Mouse (Mus musculus) thymus, postnatal 10 days (tissue): ENCODE data around the gene Slc25a47.

Source experiments
- DNase-seq, 2 experiments: peaks; one replicate each; pipeline ENCODE4 v3.0.0; 2021; ENCODE audit warnings: low spot score in 2 of 2

The Slc25a47 gene

DNA sequence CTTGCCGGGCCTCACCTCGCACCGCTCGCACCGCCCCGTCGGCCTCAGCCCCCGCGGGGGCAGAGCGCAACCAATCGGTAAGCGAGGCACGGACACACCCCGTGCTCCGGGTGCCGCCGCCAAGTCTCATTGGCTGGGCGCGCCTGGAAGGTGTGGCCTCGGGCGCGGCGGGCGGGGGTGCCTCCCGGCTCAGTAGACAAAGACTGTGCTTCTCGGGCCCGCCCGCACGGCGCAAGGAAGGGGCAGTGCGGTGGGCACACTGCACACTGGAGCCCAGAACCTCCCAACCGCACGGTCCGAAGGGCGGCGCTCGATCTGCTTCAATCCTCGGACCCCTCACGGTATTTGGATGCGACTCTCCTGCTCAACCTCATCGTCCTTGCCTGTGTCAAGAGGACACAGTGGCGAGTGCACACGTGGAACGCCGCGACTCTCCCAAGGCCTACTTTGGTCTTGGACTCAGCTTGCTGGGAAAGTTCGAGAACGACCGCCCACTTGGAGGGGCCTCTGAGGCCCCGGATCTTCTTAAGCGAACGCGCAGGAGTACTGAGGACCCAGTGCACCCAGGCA is at the start of gene Slc25a47, which contains the start of gene Slc25a29:
Slc25a47 (plus strand) TSS at position 207 of the 570 bp plus-strand sequence.
Slc25a29 (minus strand) TSS at position 44 of the 570 bp plus-strand sequence.
- peak; percentile 88 to 92 for DNase-seq

DNA sequence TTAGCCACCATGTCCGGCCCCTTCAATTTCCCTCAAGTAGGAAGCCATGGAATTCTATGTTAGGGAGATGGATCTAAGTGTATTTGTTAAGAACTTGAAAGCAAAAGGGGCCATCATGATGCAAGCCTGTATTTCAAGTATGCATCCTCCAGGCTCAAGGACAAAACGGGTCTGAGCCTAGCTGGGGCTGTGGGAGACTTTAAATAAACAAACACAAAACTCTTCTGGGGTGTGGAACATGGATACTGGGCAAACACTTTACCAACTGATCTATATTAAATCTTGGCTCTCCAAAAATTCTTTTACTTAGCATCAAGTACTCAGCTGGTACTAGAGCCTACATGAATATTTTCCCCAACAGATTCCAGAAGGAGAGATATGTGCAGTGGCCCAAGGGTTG is 48.5 kb upstream of the Slc25a47 start:
- DNase-seq = no peak

DNA sequence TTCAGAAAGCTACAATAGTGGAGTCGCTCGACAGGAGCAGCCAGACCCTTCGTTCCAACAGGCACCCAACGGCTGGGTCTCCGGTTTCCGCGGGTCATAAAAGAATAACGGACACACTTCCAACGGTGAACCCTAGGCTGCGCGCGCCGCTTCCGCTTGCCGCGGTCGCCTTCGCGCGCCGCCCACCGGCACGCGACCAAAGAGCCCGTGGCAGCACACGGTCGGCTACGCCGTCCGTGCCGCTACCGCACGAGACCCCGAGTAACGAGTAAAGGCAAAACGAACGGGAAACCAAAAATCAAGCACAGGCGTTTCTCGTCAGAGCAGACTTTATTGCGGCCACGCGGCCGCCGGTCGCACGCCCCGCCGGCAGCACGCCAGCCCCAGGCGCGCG is 43.7 kb upstream of the Slc25a47 start:
- DNase-seq = peak; percentile 78 to 88

DNA sequence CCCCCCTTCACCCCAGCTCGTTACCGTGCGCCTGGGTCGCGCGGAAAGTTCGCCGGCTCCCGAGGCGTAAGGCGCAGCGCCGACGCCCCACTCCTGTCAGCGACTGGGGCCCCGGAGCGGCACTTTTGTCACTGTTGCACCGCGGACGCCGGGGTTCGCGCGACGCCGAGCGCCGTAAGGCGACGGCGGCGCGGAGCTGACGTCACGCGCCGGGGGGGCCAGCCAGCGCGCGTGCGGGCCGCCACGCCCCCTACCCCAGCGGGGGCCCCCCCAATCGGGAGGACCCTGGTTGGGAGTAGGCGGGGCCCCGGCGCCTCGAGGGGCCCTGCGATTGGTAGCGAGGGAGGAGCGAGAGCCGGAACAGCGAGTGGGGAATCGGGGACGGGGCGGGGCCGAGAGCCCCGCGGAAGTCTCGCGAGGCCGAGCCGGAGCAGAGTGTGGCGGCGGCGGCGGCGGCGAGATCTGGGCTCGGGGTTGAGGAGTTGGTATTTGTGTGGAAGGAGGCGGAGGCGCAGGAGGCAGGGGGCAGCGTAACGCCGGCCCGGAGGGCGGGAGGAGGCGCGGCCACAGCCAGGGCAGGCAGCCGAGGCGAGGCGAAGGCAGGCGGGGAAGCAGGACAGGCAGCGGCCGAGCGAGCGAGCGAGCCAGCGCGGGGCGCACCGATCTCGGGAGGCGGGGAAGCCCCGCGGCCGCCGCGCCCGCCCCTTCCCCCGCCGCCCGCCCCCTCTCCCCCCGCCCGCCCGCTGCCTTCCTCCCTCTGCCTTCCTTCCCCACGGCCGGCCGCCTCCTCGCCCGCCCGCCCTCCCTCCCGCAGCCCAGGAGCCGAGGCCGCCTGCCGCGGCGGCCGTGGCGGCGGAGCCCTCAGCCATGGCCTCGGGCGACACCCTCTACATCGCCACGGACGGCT is 43.0 kb upstream of the Slc25a47 start, which contains the start of gene Yy1:
Yy1 (plus strand) TSS at position 428 of the 907 bp plus-strand sequence.
- peak; percentile 98 for DNase-seq

DNA sequence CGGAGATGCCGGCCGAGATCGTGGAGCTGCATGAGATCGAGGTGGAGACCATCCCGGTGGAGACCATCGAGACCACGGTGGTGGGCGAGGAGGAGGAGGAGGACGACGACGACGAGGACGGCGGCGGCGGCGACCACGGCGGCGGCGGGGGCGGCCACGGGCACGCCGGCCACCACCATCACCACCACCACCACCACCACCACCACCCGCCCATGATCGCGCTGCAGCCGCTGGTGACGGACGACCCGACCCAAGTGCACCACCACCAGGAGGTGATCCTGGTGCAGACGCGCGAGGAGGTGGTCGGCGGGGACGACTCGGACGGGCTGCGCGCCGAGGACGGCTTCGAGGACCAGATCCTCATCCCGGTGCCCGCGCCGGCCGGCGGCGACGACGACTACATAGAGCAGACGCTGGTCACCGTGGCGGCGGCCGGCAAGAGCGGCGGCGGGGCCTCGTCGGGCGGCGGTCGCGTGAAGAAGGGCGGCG is 42.3 kb upstream of the Slc25a47 start:
- DNase-seq = peak; percentile 47 to 65

DNA sequence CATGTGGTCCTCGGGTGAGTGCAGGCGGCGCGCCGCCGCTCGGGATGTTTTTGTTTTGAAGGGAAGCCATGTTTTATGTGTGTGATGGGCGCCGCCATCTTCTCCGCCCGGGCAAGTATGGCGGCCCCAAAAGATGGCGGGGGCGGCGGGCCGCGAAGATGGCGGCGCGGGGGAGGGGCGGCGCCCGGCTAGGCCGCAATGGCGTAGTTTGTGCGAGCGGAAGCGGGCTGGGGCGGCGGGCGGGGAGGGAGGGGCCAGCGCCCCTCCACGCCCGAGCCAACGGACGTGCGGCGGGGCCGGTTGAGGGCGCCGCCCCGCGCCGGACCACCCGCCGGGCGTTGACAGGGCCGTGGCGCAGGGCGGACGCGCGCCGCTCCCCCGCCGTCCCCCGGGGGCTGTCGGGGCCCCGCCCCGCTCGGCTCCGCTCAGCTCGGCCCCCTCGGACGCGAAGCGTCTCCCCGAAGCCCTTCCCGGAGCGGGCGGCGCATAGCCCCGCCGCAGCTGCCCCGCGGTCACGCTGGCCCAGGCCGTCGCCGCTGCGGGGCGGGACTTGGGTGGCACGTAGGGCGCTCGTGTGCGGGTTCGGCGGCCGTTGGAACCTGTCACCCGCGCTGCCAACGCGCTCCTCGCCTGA is 41.7 kb upstream of the Slc25a47 start:
- peak; percentile 77 to 84 for DNase-seq

DNA sequence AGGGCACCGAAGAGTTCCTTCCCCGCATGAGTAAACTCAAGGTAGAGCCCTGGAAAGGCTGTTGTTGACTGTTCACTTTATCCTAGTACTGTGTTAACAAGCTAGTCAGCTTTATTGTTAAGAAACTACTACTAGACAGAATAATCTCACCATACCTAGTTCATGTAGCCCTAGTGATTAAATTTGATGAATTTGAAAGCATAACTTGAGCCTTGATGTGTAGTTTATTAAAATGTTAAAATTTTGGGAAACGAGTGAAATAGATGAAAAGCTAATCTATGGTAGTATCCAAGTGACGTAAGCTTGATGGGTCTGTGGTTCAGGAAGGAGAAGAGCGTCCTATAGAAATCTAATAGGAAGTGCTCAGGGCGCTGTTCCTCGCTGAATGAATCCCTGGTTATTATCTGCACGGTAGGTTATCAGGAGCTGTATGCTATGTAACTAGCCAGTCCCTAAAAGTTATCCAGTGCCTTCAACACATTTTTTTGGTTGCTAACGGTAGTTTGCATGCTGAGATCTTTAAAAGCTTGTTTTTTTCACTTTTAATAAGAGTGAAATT is 40.8 kb upstream of the Slc25a47 start:
- no peak for DNase-seq

DNA sequence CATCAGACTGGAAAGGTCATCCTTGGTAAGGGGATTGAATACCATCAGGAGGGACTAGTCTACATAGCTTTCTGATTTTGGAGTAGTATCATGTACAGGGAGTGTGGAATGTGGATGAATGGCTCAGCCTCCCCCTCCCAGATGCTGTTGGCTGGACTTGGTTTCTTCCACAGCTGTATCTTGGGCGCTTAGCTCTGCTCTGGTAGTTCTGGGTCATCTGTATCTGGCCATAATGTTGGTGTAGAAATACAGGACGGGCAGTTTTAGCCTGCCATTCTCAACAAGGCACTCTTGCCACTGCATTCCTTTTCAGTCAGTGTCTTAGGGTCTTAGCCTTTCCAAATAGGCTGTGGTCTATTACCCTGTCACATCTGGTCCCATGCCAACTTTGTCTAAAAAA is 34.2 kb upstream of the Slc25a47 start:
- no peak for DNase-seq

DNA sequence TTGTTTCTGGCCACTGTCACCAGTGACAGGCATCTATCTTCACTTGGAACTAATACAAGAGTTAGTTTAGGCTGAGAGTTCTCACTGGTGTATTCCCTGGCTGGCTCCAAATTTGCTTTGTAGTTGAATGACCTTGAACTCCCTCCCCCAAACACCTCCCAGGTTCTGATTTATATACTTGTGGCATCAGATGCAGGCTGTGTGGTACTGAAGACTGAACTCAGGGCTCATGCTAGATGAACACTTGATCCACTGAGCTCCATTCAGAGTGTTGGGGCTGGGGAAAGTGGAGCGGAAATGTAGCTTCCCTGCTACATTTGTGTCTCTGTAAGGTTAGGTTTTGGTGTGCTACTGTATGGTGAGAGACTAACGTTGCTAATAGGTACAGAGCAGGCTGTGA is 31.5 kb upstream of the Slc25a47 start:
- DNase-seq = no peak

DNA sequence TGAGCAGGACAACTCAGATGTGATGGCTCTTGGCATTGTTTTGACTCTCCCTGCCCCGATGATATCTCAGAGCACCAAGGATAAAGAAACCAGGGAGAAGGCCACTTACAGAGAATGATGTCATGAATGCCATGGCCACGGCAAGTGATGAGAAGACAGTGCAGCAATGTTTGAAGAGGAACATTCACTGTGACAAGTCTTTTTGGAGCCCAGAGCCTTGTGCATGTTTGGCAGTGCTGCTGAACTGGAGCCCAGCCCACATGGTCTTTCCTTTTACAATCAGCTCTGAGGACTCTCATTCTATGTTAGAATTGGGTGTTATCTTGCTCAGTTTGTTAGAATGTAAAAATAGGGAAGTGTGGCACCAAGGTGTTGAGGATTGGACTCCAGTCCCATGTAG is 27.4 kb upstream of the Slc25a47 start:
- DNase-seq = no peak

DNA sequence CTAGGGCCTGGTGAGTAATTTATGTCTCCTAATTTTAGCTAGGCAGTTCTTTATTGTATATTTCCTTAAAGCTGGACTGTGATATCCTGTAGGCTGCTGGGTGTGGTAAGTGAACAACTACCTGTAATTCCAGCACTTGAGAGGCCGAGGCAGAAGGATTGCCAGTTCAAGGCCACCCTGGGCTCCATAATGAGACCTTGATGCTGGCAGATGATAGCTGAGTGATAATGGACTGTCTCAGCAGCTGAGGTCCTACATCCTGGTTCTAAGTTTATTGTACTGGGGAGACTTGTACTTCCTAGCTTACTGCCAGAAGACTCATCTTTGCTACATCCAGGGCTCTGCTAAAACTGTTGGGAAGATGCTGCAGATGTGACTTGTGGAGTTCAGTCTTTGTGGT is 26.1 kb upstream of the Slc25a47 start:
- no peak for DNase-seq

DNA sequence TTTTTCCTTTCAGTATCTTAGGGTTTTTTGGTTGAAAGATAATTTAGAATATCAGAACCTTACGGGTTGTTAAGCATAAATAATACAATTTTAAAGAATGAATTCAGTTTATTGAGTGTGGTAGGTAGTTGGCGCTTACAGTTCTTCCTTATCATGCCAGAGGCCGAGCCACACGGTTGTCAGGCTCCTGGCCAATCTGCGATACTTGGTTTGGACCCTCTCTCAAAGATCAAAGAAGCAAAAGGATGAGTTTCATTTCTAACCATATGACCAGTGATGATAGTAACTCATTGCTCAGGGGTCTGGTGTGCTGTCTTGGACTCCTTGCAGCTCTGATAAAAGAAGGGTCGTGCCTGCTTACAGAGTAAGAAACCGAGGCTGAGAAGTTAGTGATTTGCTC is 25.5 kb upstream of the Slc25a47 start:
- DNase-seq = no peak

DNA sequence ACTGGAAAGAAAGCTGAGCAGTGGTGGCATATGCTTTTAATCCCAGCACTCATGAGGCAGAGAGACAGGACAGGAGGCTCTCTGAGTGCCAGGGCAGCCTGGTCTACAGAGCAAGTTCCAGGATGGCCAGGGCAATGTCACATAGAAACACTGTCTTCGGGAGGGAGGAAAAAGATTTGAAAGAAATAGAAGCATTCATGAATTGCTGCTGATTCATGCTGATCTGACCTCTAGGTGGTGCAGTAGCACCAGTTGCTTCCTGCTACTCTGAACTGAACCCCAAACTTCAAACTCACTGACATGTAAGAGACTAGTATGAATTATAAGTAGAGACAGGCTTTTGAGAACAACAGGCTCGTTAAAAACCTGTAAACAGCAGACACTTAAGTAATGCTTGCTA is 24.7 kb upstream of the Slc25a47 start:
- peak in 1 of 2 experiments; percentile 42 for DNase-seq

DNA sequence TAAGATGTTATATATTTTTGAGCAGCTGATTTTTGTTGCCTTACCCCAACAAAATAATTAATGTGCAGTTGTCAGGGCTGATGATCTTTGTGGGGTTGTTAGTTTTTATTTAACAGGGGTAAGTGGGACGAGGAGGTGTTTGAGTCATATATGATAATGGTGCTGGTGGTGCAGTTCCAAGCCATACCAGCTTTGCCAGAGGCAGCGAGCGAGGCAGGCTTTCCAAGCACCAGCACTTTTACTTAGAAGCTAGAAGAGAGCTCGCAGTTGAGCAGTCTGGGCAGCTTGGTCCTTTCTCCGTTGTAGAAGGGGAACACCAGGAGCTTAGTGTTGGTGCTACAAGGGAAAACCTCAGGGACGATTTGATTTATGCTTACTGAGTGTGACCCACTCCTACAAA is 23.4 kb upstream of the Slc25a47 start:
- no peak for DNase-seq

DNA sequence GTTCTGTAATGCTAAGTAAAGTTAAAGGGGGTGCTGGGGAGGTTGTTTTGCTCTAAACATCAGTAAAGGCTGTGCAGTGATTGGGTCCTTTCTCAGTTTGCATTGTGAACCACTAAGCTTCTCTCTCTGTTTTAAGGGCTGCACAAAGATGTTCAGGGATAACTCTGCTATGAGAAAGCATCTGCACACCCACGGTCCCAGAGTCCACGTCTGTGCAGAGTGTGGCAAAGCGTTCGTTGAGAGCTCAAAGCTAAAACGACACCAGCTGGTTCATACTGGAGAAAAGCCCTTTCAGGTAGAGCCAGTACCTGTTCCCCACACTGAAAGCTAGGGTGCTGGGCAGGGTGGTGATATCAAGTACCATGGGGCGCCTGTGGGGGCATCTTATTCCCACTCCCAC is 21.4 kb upstream of the Slc25a47 start:
- no peak for DNase-seq

DNA sequence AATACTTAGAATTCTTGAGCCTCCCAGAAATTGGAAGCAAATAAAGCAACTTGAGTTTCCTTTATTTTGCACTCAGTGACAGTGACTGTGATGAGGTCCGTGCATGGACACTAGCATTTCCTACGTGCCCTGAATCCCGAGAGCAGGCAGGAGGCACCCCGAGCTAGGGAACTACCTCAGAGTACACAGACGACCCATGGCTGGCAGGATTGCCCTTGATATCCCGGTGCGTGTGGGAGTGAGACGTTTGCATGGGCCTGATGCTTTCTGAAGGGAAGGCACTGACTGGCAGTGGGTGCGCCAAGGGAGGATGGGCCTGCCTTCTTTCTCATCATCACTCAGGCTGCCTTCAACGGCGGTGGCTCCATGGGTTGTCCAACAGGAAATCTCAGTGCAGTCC is 19.3 kb upstream of the Slc25a47 start:
- DNase-seq = no peak

DNA sequence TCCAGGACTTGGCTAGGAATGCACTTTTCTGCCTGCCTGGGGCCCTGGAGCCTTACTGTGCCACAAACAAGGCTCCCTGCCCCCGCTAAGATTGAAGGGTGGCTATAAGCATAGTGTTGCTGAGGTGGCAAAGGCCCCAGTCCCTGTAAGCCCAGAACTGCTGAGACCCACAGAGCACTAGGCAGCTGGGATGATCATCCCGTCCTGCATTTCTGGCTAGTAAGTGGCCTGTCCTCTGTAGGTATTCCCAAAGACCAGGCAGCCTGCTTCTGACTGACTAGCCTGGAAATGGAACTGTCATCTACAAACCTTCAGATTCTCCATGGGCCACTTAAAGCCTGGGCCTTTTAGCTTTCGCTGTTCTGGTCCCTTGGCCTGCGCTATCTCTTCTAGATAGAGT is 15.4 kb upstream of the Slc25a47 start:
- no peak for DNase-seq

DNA sequence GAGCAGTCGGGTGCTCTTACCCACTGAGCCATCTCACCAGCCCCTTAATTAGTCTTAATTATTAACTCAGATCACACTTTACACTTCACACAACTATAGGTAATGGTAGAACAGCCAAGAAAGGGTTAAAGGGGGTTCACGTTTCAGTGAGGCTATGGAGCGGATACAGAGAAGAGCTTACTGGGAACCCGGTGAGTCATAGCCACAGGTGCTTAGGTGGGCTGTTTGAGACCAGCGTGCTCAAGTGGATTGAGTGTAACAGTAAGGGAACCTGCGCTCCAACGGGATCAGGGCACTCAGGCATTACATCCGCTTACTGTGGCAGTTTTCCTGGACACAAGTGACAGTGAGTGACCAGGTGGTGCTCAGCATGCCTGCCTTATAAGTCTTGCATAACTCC is 12.8 kb upstream of the Slc25a47 start:
- no peak for DNase-seq

DNA sequence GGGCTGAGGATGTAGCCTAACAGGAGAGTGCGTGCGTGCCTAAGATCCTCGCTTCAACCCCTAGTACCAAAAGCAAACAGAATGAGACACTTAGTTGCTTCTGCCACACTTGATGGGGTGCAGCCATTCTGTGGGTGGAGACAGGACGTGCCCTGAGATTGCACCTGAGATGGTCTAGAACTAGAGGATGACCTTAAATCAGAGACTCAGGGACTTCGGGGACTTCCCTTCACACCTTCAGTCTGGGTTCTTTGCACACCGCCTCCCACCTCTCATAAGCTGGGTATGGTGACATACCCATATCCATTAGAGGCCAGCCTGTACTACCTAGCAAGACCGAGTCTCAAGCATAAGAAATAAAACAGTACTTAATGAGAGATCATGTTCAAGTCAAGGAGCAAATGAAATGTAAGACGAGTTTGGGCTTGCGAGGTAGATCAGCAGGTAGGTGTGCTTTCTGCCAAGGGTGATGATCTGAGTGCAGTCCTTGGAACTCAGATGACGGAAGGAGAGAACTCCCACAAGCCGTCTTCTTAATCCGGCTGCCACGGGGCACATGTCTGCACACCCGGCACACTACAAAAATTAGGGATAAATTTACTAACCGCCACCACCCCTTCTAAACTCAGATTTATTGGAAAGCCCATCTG is 11.5 kb upstream of the Slc25a47 start:
- DNase-seq = no peak

DNA sequence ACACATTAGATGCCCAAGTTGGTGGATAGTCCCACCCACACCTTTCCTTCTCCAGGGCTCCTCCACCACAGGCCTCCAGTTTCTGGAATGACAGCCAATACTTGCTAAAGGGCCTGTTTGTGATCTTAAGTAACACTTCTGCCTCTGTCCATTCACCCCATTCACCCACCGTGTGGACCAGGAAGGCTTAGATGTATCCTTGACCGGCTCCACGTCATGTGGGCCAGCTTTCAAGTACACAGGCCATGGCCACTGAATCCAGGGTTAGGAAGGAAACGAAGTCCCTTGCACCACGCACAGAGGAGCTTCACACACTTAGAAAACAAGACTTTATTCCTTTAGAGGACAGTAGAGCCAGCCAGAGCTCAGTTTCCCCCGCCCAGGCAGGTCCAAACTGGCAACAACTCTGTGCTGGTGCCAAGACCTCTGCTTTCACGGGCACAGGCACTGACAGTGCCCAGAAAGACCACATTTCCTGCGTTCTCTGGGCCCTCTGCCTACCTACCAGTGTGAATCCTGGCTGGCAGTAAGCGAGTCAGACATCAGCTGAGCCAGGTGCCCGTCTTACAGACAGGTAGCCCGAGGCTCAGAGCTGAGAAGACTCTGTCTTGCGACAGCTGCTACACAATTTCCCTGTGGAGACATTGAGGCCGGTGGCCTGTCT is 10.2 kb upstream of the Slc25a47 start:
- DNase-seq = no peak

DNA sequence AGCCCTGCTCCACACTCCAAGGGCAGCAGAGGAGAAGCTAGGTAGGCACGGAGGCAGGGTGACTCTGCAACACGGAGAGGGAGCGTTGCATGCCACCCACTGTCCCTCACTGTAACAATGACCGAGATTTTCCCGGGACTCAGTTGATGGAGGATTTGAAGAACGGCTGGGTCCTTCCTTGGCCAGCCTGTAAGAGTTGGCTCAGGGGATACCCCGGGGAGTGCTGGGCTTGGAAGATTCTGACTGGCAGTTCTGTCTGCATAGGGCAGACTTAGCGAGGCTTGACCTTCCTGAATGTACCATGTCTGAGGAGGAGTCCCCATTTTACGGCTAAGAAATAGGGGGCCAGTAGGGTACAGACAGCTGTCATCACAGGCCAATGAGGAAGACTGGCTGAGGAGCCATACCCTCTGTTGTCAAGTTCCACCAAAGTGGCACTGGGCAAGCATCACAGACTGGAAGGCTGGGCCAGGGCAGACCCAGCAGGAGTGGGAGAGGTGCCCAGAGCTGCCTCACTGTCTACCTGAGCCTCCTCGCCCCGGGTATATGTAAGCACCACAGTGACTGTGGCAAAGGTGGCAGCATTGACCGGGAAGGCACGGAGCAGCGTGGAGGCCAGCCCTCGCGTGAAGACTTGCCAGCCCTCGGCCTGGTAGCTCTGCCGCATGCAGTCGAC is 9.4 kb upstream of the Slc25a47 start:
- no peak for DNase-seq
